Mouse (Mus musculus) heart, adult 18-20 months (tissue): ENCODE results near the gene Dysf. TPM values are rescaled to one million over a fixed set of nuclear protein-coding genes. Genes with fewer than 3 reads are reported as not detected.
A peak's percentile ranks its signal among the peaks of the same experiment; 100 is the strongest.

Source experiments
- DNase-seq, 2 experiments: peaks; one replicate each; pipeline ENCODE4 v3.0.0; 2021 to 2022; ENCODE audit warnings: mixed read lengths in 1 of 2
- total RNA-seq, 2 experiments: library from RNA; stranded (reverse); gene quantifications; 2 replicates each; pipeline ENCODE4 v1.2.3; 2021

Dysf gene
- total RNA-seq, 2 experiments from 2014 or later, result 99.8 to 105 TPM

DNA sequence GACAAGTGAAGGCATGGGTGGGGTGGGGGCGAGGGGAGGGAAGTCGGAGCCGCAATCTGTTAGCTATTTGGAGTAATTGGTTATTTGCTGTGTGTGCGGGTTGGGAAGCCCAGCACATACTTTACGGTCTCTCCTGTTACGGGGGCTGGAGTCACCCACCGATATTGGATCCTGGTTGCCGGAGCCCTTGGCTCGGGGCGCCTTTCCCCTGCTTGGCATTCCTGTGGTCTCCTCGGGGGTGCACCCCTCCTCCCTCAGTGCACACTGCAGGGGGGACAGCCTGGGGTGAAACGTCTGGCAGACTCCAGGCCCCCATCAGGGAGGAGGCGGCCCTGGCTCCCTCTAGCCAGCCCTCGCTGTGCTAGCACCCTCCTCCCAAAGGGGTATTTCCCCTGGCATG lies 159.2 kb downstream of the Dysf start:
- DNase-seq, result no peak

DNA sequence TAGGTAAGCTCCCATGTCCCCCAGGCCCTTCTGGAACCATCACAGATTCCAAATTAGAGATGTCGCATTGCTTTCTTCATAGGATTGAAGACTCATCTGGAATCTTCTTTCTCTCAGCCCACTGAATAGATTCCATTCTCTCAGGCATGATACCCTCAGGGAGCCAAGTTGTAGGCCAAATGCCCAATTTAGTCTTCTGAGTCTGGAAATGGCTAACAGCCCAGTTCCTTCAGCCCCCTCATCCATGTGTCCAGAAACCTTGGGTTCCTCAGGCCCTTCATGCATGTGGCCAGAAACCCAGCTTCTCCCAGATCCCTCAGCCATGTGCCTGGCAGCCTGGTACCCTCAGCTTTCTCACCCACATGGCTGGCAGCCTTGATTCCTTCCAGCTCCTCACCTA lies 160.2 kb downstream of the Dysf start:
- DNase-seq, result no peak

DNA sequence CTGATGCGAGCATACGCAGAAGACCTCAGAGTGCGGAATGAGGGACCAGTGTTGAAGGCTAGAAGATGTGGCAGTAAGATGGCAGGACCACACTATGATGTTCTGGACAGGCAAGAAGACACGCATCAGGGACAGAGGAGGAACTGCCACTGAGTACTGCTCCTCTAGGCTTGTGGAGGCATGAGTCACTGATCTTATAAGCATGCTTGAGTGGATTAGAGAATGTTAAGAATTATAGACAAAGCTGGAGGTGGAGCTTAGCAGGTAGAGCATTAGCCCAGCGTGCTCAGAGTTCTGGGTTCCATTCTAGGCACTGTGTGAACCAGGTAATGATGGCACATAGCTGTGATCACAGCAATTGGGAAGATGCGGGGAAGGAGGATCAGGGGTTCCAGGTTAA lies 165.2 kb downstream of the Dysf start:
- no peak for DNase-seq

DNA sequence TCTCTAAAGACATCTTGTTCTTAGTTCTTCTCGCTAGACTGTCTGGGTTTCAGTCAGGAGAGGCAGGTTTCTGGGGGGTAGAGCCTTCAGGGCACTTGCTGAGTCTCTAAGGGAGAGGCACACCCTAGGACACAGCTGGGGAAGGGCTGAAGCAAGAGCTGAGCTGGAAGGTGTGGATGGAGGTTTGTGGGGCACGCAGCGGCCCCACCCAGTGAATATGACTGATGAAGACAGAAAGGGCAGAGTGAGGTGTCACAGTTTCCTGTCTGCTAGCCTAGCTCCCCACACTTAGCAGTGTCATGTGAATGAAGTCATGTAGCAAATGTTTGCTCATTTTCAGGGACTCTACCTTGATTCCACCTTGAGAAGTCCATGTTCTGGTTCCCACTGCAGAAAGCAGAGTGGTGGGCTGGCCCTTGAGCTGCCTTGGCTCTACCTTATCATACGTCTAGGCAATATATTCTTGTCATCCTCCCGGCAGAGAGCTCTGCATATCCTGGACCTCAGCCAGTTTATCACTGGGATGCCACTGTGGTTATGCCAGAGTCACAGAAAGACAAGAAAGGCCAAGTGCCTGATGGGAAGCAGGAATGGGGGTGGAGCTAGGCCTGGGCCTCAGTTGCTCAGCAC lies 170.5 kb downstream of the Dysf start:
- DNase-seq, result no peak

DNA sequence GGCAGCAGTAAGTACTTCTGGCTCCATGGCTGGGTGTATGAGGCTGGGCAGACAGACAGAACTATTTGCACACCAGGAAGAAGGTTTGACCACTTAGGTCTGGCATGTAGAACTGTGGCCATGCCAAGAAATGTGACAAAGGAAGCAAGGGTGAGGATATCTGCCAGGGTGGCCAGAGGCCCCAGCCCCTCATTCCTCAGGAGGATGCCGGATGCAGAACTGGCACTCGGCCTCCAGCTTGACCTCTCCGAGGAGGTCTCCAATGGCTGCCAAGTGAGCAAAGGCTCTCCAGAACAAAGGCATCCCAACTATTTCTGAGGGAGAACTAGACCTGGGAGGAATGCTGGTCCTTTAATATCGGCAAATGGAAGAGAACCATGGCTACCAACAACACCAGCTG lies 173.1 kb downstream of the Dysf start:
- DNase-seq, result peak; percentile 72 to 82

DNA sequence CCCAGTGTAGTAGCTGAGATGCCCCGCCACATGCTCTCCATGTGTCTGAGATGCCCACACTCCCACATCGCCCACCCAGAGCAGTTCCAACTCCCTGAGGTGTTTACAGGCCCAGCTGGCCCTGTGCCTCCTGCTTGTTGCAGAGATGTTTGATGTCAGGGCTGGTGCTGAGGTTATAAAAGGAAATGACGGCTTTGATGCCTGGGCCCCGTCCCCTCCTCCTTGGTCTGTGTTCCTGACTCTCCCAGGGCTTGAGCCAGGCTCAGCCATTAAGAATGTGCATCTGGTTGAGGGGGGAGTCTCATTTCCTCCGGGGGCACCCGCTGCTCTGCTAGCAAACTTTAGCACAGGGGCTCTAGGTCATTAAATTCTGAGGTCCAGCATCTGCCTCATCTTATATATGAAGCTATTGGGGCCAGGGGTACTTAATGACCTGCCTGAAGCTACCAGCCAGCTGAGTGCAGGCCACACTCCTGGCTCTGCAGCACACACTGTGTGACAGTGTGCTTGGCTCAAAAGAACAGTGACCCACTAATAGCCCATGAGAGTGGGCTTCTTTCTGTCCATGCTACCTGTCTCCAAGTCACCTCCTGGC lies 183.4 kb downstream of the Dysf start:
- no peak for DNase-seq

DNA sequence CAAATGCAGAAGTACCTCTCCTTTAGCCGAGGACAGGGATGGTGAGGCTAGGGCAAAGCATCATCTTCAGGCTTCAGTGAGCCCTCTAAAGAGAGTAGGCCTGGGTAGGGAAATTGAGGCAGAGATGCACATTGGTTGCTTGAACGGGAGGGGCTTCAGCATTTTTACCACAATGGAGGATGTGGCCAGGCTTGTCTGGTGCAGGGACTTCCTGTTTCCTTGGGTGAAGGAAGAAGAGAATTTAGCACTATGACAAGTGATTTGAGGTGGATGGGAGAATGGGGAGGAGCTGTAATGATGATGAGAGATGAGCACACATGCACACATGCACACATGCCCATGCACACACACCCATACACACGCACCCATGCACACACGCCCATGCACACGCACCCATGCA lies 188.1 kb downstream of the Dysf start:
- DNase-seq, result no peak

DNA sequence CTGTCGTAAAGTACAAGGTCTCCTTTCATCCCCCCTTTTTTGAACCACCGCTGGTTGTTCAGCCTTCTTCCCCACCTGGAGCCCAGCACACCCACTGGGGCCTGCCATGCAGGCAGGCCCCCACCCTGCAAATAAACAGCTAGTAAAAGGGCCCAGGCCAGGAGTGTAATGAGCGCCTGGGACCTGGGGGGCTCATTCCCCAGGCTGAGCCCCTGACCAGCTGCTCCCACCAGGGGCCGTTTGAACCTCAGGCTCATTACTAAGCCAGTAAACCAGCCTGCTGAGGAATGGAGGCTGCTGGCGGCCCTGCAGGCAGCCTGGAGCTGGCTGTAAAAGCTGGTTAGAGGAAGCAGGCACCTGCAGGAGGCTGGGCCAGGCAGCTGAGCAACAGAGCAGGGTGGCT lies 189.4 kb downstream of the Dysf start:
- no peak for DNase-seq

DNA sequence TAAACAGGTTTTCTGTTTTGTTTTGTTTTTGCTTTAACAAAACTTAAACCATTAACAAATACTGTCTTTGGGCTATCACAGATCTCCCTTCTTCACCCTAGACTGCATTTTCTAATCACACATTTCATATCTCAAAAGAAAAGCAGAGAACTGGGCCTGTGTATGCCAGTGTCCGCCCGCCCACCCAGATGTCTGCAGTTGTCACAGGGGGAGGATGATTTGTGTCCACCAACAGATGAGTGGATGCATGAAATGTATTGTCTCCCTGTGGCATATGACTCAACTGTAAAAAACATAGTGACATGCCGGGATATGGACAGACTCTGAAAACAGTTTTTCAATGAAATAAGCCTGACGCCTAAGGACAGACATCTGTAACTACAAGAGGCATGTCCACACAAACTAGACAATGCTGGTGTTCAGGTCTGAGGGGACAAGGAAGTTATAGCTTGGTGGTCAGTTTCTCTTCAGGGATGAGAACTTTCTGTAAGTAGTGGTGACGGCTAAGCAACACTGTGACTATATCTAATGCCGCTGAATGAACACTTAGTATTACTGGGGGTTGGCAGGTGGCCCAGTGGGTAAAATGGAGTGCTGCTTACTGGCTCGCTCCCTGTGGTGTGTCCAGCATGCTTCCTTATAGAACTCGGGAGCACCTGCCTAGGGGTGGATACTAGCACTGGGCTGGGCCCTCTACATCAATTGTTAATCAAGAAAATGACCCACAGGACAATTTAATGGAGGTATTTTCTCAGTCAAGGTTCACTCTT lies 193.5 kb downstream of the Dysf start:
- peak in 1 of 2 experiments; percentile 45 for DNase-seq

DNA sequence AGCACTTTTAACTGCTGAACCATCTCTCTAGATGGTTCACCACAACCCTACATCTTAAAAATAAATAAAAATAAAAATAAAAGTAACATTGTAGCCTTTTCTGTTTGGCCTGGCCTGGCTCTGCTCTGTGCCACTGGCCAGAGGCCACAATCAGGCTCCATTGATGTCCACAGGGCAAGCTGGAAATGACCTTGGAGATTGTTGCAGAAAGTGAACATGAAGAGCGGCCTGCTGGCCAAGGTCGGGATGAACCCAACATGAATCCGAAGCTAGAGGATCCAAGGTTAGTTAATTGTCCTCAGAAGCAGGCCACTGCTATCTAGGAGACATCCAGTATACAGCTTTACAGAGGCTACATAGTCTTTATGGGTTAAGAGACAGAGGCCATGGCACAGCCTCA lies 197.2 kb downstream of the Dysf start:
- no peak for DNase-seq

DNA sequence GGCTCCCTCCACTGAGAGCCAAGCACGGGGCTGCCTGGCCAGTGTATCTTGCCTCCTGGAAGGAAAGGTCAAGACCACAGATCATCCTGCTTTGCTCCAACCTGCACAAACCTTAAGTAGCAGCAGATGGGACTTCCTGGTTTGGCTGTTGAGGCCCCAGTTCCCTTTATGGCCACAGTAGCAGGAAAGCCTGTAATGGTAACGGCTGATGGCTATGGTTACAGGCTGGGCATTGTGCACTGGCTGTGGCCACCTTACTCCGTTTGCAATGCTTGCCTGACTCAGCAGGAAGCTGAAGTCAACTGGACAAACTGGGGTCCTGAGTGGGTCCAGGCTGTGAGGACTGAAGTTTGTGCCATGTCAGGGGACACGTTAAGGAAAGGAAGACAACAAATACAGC lies 200.2 kb downstream of the Dysf start:
- no peak for DNase-seq

DNA sequence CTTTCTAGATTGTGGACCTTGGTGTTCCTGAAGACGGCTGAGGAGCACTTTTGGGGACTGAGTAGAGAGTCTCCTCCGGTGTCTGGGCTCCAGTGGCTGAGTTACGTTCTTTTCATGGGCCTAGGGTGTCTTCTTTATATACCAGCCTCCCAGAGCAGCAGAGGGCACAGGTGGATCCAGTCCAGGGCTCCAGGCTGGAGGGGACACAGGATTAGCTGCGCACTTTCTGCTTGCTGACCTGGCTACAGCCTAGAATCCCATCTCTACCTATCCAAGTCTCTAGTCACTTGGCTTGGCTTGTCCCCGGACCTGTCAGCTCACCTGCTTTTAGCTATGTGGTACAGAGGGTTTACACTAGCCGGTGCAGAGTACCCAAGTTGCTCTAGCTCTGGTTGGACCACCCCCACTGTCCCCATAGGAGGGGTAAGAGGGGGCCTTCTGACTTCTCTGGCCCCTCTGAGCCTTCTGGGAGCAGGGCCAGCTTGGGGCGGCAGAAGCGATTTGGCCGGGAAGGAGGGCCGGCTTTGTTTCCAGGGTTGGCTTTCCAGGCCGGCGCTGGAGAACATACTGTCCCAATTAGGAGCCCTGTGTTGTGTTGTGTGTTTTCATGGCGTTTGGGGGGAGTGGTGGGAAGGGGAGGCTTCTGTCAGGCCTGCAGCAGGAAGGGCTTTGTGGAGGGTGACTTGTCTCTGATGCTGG lies 201.5 kb downstream of the Dysf start:
- peak; percentile 76 to 80 for DNase-seq

DNA sequence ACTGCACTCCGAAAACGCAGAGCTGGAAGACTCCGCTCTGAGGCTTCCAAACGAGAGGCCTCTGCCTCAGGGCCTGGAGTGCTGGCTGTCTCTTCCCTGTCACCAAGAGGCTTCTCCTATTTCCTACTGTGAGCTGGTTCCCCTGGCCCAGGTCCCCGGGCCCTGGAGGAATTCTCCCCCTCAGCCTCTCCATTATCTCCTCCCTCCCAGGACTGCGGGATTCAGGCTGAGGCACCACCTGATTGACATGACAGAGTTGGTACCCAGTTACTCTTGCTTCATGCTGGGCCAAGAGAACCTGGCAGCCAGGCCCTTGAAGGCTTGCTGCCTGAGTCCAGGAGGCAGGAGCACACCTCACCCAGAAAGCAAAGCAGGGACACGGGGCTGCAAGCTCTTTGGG lies 203.1 kb downstream of the Dysf start:
- DNase-seq, result peak in 1 of 2 experiments; percentile 24

DNA sequence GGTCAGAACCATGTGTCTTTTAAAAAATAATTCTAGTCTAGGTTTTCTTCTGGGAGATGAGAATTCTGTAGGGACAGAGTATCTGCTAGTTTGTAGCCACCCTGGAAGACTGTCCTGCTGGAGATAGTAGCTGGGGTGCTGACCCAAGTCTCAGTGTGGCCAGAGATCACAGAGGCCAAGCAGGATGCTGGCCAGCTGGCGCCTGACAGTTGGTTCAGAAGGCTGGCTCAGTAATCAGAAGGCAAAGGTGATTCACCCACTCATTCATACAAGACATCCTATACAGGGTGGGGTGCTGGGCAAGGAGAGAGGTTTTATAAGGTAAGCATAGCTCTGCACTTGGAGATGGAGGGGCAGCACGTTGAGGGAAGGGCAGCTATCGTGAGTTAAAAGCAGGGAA lies 204.7 kb downstream of the Dysf start:
- DNase-seq, result peak; percentile 47 to 52

DNA sequence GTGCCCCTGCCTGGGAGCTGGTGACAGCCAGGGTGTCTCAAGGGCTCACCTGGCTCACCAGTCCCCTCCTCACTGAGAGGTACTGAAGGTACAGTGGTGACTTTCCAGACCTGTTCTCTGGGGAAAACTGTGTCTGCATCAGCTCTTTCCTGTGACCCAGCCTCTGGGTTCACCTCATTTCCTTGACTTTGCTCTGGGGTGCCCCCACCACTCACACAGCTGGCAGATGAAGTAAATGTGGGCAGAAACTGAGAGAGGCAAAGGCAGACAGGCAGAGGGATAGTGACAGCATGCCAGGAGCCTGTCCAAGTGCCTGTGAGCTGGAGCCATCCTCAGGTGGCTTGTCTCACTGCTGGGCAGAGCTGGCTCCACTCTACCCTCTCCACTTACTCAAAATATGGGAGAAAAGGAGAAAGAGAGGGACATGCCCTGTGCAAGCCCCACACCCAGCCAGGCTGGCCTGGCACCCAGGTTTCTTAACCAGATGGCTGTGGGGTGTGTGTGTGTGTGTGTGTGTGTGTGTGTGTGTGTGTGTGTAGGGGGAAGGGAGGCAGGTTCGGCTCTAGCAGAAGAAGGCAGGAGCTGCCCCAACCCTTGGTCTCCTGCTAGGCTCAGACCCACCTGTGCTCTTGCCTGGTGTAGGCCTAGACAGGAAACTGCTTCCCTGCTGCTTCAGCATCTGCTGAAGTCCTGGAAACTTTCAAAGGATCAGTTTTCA lies 209.0 kb downstream of the Dysf start:
- no peak for DNase-seq

DNA sequence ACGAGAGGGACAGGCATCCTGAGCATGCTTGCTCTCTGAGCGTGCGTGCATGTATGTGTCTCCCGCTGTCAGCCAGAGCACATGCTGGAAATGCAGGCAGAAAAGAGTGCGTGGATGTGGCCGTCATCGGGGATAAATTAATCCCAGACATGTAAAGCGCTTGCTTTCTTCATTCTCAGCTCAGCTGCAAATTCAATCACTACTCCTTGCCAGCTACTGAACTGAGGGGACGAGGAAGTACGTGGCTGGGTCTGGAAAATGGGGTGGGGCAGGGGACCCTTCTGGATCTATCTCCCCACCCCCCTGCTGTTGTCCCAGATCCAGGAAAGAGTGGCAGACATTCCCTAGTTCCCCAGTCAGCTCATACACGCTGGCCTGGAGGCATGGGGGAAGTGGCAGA lies 210.7 kb downstream of the Dysf start:
- DNase-seq, result no peak

DNA sequence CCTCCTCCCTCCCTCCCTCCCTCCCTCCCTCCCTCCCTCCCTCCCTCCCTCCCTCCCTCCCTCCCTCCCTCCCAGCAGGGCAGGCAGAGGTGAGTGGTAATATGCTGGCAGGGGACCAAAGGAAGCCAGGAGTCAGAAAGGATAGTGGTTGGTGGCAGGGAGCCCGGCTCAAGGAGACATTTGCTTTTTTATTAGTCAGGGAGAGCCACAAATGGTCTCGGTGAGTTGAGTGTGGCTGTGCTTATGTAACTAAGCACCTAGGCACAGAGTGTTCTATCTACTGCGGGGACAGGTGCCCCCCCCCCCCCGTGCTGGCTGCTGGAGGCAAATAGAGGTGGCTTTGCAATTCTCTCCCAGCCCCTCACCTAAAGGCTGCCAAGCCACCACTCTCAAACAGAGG lies 216.5 kb downstream of the Dysf start:
- peak; percentile 78 to 88 for DNase-seq

DNA sequence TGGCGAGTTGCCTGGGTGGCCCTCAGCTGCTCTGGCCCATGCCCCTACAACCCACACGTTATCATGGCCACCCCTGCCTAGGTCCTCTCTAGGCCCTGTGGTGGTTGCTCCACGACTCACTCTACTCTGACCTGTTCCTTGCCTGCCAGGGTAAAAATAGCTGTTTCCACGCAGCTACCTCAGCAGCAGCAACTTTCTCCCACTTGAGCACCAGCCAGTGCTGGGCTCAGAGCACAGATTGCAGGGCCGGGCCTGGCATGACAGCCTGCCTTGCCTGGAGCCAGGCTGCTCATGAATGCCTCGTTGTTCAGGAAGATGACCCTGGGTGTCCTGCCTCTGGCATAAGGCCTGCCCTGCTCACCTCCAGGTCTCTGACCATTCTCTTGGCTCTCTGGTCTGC lies 217.2 kb downstream of the Dysf start:
- DNase-seq, result peak; percentile 69 to 91

DNA sequence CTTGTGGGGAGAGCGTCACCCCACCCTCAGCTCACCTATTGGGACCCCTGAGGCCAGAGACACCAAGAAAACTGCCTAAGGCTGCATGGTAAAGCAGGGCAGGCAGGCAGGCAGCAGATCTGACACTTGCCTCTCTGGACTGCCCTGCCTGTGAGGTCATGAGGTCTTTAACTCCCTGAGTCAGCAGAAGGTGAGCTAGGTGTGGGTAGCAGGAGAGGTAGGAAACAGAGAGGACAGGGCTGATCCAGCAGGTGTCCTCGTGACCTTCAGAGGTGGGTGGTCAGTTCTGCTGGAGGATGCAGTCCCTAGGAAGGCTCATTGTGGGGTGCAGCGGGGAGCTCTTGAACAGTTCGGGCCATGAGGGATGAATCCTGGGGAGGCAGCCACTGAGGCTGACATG lies 219.8 kb downstream of the Dysf start:
- DNase-seq, result no peak

DNA sequence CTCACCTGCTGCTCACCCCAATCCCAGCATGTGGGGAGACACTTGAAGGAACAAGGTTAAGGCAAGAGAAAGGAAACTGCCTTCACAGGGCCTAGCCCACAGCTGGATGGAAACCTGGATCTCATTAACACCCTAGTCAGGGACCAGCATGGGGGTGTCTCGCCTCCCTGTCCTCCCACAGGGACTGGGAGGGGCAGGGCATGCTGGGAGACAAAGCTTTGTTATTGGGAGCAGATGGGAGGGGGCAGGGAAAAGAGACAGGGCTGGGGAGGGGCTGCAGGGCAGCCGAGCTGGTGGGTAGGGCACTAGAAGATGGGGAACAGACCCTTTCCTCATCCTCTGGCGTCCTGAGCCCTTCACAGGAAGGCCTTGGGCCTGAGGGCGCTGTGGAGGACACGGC lies 220.4 kb downstream of the Dysf start:
- no peak for DNase-seq

DNA sequence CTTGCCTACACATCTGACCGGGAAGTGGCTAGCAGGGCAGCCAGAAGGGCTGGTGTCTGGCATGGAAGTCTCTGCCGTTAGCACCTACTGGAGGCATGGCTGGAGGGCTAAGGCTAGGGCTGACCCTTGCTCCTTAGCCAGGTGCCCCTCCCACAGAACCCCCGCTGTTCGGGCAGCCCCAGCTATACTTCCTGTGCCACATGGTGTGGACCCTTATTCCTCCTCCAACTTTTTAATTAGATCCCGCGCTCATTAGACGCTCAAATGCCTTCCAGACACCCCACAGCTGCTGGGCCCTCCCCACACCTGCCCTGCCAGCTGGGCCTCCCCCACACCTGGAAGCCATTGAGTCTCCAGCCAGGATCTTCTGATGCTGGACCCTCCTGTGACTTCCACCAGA lies 221.3 kb downstream of the Dysf start:
- no peak for DNase-seq

DNA sequence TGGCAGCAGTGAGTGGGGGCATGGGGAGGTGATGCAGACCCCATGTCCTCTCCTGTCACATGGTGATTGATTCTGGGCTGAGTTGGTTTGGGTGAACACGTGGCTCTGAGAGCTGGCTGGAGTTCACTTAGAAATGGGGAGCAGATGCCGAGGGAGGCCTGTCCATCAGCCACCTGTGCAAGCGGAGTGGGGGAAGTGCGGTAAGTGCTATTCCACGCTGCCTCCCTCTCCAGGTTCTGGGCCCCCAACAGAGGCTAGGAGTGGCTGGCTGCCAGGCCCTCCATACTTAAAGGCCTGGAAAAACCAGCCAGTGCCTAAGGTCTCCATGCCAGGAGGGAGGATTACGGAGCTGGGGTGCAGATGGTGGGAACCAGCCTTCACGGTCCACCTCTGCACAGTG lies 222.7 kb downstream of the Dysf start:
- DNase-seq, result no peak
